Mouse (Mus musculus) spleen, adult 2 months (tissue): Measurements from ENCODE around the gene Wdr93.

ENCODE experiments used
- CTCF ChIP-seq: fragments of 200-500 bp; IDR thresholded peaks from 2 replicates; pipeline ENCODE4 v1.5.1; 2011; ENCODE audit warnings: mild to moderate bottlenecking, inconsistent platforms; ENCODE audit not compliant: insufficient read depth, insufficient read length, insufficient replicate concordance; ENCODE audit errors: extremely low read depth
- POLR2A ChIP-seq: fragments of 200-500 bp; IDR thresholded peaks from 2 replicates; pipeline ENCODE4 v1.6.1; 2011; ENCODE audit warnings: low read depth, low read length, inconsistent platforms

GRCm38 (mm10) chr7:79756334-79756733, 13.4 kb downstream of the Wdr93 start:
- no peak for TF ChIP-seq CTCF
- TF ChIP-seq POLR2A: no peak
